Mouse (Mus musculus): ENCODE measurements around the gene 4931429L15Rik.

DNA sequence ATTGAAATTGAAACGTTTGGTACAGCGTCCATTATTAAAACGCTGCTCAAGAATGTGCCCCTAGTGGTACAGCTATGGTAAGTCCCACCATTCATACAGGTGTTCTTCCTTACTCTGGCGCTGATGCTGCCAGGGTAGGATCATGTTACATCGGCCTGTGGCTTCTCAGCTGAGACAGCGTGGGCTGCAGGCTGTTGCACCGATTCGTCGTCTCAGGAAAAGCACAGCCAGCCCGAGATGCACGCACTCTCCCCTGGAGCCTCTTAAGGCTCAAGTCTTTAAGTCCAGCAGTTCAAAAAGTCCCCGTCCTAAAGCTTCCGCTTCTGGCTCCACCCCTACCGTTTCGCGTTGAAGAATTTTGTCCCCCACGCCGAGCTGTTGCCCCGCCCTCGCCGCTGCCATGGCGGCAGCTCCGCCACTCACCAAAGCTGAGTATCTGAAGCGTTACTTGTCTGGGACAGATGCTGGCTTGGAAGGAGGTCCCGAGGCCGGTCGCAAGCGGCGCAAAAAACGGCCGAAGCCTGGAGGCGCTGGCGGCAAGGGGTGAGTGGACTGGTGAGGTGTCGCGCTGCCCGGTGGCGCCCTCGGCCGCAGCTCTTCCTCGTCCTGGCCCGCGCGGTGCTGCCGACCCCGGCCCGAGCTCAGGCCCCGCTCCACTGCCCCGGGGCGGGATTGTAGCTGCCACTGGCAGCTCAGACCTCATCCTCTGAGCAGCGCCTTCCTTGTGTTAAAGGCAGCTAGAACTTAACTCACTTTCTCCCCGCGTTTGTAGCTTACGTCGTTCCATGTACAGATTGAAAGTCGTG, 37.0 kb downstream of the 4931429L15Rik start, which contains the start of gene Bud13:
- TF ChIP-seq EP300 (IDR thresholded peaks at IDR 0.05; ENCODE audit: insufficient read depth, low read depth, low read length) (no peak), POLR2A (IDR thresholded peaks at IDR 0.05; ENCODE audit: insufficient read depth, low read length) (no peak), CTCF (IDR thresholded peaks at IDR 0.05; ENCODE audit: low read depth, low read length) (peak; percentile 10)
